Mouse (Mus musculus): ENCODE data around the gene Pnpla2.

The Pnpla2 gene

DNA sequence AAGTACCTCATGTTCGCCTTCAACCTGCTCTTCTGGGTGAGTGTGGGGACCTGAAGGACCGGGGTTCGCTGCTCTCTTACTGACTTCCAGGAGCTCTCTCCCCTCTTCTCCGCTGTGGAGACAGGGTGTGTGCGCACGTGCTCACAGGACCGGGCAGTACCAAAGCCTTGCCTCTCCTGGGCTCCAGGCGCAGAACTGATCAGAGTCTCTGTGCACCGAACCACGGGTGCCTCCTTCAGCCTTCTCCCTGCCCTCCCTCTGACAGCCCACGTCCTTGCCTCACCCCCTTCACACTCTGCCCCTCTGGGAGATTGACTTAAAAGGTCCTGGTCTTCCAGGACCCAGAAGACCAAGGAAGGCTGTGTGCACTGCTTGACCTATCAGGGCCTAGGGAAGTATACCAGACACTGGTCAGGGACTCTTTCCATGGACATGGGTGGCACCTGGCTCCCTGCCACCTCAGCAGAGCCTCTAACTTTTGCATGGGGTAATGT, 27.6 kb downstream of the Pnpla2 start:
- in situ Hi-C loops (cut with MboI, MseI), result no loop called here

DNA sequence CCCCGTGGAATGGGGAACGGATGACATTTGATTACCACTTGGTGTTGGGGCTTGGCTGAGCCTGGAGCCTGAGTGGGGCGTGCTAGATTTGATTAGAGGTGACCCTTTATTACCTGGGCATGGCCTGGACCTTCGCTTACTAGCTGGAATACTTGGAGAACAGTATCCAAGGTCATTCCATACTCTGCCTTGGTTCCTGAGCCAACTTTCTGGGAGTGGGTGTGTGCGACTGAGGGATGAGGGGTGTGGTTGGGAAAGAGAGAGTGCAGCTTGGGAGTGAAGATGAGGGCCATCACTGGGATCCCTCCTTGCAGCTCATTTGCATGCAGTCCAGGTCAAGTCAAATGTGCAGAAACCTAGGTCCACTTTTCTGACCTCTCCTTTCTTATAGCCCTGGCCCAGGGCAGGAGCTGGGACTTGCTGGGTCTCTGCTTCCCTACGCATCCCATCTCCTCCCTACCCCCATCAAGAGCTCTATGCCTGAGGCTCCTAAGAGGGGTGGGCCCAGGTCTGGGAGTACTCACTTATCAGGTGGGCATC, 28.2 kb downstream of the Pnpla2 start:
- in situ Hi-C loops (cut with MboI, MseI), result no loop called here

DNA sequence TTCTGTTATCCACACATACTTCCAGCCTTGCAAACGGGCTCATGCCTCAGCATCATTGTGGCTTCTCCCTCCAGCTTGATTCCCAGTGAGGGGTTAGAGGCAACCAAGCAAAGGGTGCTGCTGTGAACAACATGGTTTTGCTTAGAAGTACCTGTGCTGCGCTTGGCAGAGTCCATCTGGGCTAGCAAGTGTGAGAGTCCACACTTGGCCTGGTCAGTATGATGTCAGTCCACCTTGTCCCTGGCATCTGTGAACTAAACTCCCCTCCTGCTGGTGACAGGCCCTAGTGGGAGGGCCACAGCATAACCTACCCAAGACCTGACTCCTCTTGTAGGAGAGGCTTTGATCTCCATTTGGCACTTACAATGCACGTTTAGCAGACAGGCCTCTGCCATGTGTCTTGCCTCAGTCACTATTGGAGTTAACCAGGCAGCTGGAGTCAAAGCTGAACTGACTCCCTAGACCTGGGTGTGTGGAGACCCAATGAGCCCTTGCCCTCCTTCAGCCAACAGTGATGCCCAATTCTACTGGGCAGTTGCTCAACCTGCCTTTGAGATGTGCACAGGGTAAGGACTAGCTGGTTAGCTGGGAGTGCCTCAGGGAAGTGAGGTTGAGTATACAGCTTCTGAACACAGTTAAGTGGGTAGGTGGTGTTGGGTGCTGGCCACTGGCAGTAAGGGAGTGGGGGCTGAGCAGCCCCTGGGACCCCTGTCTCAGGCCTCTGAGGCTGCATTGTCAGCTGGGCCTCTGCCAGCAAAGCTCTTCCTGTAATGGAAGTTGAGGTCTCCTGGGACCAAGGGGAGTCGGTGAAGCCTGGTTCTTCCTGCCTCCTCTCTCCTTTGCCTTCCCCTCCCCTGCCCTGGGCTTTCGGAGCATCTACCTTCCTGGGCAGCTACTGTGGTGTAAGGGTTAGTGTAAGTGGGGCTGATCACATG, 29.5 kb downstream of the Pnpla2 start:
- in situ Hi-C loops (cut with MboI, MseI), result no loop called here

DNA sequence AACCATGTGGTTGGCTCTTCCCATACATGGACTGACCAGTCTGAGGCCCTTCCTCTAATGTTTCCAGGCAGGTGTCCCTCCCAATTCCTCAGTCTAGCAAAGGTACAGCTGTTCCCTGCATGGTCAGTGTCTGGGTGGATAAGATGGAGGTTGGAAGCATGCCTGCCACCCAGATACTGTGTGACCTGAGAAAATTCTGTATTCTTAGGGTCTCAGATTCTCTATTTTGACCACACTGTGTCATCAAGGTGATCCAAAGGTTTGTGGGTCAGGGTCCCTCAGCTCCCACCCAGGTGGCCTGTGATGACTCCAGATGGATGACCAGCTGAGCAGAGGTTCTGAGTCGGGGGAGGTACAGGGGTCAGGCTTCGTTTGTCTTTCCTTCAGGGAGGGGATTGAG, 30.2 kb downstream of the Pnpla2 start:
- in situ Hi-C loops (cut with MboI, MseI), result no loop called here

DNA sequence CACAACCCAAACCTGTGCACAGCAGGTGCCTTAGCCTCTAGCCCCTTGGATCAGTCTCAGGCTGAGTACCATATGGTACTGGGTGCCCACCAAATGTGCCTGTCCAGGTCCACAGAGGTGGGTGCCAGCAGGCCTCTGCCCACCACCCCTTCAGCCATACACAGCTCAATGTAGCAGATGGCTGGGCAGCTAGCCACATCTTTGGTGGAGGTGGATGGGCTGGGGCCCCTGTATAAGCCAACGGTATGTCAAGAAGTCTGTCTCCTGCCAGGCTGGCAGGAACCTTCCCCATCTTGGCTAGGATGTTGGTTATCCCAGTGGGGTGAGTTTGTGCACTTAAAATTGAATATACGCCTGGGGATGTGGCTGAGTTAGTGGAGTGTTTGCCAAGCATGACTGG, 30.6 kb downstream of the Pnpla2 start:
- in situ Hi-C loops (cut with MboI, MseI), result no loop called here

DNA sequence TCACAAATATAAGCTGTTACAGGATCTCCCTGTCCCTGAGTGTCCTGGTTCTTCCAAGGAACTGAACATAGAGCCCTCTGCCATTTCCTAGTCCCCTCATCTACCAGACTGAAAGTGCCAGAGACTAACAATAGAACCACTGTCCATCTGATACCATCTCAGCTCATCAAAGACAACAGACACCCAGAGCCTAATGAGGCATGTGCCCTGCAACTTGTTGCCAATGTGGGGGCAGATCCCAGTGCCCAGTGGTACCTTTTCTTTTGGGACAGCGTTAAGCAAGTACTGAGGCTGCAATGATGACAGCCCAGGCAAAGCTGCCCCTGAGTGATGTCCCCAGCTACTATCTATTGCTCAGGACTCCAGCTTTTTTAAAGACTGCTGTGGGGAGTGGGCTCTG, 31.2 kb downstream of the Pnpla2 start:
- in situ Hi-C loops (cut with MboI, MseI), result no loop called here

DNA sequence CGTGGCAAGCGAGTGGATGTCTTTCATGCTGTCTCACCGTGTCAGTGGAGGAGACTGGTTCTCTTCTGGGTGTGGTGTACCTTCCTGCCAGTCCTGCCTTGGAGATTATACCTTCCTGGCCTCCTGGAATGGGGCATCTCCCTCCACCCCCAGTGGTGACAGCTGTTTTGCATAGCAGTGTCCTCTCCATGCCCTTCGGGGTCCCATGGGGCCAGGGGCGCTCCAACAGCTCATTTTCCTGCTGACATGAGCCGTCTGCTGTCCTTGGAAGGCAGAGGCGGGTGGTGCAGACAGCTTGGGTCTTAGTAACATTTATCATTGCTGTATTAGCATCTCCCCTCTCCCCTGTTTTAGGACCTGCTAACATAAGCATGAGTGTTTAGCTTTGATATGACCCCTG, 32.1 kb downstream of the Pnpla2 start:
- in situ Hi-C loops (cut with MboI, MseI), result no loop called here

DNA sequence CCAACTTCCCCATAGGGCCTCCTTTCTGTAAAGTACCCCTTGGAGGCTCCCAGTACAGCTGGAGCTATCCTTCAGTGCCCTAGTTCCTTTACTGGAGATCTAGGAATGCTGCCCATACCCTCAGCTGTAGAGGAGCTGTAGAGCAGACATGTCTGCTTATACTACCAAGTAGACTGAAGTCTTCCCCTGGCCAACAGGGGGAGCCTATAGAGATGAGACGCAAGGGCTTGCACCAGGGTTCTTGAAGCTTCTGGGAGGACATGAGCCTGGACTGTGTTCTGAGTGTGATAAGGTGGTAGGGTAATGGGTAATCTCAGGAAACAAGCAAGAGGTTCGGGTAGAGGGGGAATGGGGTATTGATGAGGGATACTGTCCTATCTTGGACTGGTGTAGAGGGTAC, 36.2 kb downstream of the Pnpla2 start:
- in situ Hi-C loops (cut with MboI, MseI), result loop anchor here (5.0 to 10.0 kb wide), 2 partner anchors 164 to 256 kb away; partner anchors contain the start of gene Muc6

DNA sequence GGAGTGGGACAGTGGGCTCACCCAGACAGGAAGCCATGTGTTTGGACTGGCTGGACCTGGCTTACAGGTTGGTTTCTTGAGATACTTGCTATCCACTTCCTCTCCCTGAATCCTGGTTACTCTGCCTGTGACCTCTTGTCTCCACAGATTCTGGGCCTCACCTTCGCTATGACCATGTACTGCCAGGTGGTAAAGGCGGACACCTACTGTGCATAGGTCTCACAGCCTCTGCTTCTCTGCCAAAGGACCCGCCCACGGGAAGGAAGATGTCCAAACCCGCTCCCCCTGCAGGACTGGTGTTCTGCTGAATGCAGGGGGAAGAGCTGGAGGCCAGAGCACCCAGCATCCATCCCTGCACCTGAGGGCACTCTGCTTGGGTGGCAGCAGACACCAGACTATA, 37.7 kb downstream of the Pnpla2 start:
- in situ Hi-C loops (cut with MboI, MseI), result loop anchor here (5.0 to 10.0 kb wide), 2 partner anchors 162 to 255 kb away; partner anchors contain the start of gene Muc6

DNA sequence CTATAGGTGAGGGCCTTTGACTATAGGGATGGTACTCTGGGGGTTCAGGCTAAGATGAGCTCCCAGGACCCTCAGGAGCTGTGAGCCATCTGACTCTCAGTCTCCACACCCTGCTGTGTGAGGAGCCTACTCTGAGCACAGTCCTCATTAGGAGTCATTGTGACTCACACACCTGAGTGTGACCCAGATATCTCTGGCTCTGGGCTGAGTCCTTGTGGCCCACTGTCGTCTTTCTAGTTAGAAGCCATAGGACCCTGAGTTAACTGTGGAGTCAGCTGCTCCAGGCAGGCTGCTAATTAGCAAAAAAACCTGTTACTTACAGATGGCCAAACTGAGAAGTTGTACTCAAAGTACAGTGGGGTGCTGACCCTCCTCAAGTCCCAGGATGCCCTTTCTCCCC, 38.7 kb downstream of the Pnpla2 start:
- in situ Hi-C loops (cut with MboI, MseI), result loop anchor here (5.0 to 10.0 kb wide), 2 partner anchors 161 to 254 kb away; partner anchors contain the start of gene Muc6

DNA sequence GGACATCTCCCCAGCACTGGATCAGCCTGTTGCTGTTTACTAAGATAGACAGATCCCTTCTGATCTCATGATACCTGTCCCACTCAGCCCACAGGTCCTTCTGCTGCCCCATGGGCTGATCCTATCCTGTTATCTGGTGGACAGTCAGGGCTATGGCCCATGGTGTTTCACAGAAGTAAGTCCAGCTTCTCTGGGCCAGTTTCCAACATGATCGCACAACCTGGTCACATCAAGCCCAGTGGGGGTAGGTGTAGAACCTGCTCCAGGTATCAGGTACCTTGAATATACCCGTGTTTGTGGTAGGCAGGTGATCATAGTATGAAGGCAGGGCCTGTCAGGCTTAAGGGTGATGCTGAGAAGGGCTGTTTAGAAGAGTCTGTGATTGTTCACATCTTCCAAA, 40.4 kb downstream of the Pnpla2 start:
- in situ Hi-C loops (cut with MboI, MseI), result loop anchor here (10.0 kb wide), 1 partner anchor 159 kb away; the partner anchor contains the start of gene Muc6

DNA sequence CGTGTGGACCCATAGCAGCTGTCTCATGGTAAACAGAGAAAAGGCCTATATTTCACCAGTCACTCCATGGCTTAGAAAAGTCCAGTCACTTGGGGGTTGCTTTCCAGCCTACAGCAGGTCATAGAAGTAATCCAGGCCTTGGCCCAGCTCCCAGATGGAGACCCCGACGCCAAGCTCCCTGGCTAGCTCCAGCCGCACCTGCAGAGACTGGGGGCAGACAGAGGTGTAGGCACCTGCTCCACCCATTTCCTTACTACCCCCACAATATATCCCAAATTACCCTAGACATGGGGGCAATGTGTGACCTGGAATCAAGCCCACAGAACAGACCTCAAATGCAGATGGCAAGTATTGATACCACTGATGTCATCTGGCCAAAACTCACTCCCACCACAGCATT, 40.9 kb downstream of the Pnpla2 start:
- in situ Hi-C loops (cut with MboI, MseI), result loop anchor here (10.0 kb wide), 1 partner anchor 159 kb away; the partner anchor contains the start of gene Muc6

DNA sequence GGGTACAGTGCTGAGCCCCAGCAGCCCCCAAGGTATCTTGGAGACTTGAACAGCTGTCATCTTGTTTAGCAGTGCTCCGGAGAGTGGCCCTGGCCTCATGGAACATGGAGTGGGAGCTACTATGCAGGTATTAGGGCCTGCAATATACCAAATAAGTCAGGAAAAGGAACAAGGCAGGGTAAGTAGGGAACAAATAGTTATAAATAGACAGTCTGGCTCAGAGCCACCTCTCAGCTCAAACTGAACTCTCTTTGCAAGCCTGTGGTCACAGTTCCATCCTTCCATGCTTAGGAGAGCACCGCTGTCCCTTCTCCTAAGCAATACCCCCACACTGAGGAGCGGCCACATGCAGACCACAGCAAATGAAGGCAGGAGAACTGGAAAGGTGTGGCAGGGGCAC, 42.6 kb downstream of the Pnpla2 start:
- in situ Hi-C loops (cut with MboI, MseI), result loop anchor here (10.0 kb wide), 1 partner anchor 157 kb away; the partner anchor contains the start of gene Muc6

DNA sequence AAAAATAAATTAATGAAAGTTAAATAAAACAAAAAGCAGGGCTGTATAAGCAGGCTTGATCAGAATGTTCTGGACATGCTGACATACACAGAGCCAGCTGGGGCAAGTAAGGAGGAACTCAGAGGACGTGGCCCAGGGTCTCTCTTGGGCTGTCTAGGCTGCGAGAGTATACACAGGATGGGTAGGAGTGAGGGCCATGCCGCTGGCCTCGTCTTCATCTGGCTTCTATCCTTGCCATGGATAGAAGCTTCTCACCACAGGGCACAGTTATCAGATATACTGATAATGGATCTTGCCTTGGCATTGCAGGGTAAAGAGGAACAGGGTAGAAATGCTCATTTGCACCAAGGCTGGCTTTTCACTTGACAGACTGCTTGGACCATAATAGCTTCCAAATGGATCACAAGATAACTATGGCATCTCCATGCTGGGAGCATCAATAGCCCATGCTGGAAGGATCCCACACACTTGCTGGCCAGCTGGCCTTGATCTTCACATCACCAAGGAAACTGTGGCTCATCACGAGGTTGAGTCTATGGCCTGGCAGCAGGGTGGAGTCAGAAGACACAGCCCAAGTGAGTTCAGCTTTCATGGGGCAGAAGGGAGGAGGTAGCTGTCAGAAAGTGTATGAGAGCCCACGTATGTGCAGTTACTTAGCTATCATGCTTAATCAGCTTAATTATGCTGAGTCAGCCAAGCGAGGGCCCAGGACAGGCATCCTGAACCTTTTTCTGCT, 47.0 kb downstream of the Pnpla2 start:
- in situ Hi-C loops (cut with MboI, MseI), result no loop called here

DNA sequence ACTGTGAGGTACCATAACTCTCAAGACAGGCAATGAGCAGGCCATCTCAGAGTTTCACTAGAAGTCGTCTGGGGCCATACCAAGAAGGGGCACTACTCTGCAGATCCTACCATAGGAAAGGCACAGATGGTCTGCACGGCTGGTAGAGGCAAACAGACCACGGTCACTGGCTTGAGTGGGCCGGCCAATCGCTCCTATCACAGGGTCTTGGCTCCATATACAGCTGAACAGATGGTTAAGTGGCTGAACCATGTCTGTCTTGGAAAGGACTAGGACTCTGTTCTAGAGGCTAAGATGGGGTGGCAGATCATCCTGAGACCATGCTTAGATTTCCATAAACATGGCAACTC, 47.5 kb downstream of the Pnpla2 start:
- in situ Hi-C loops (cut with MboI, MseI), result no loop called here

DNA sequence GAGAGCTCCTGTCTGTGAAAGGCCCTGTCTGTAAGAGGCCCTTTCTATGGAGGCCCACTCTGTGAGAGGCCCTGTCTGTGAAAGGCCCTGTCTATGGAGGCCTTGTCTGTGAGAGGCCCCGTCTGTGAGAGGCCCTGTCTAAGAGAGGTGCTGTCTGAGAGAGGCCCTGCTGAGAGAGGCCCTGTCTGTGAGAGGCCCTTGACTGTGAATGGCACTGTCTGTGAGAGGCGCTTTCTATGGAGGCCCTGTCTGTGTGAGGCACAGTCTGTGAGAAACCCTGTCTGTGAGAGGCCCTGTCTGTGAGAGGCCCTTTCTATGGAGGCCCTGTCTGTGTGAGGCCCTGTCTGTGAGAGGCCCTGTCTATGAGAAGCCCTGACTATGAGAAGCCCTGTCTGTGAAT, 51.3 kb downstream of the Pnpla2 start:
- in situ Hi-C loops (cut with MboI, MseI), result no loop called here

DNA sequence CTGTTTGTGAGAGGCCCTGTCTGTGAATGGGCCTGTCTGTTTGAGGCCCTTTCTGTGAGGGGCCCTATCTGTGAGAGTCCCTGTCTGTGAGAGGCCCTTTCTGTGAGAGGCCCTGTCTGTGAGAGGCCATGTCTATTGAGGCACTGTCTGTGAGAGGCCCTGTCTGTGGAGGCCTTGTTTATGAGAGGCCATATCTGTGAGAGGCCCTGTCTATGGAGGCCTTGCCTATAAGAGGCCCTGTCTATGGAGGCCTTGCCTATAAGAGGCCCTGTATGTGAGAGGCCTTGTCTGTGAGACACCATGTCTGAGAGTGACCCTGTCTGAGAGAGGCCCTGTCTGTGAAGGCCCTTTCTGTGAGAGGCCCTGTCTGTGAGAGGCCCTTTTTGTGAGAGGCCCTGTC, 53.2 kb downstream of the Pnpla2 start:
- in situ Hi-C loops (cut with MboI, MseI), result no loop called here

DNA sequence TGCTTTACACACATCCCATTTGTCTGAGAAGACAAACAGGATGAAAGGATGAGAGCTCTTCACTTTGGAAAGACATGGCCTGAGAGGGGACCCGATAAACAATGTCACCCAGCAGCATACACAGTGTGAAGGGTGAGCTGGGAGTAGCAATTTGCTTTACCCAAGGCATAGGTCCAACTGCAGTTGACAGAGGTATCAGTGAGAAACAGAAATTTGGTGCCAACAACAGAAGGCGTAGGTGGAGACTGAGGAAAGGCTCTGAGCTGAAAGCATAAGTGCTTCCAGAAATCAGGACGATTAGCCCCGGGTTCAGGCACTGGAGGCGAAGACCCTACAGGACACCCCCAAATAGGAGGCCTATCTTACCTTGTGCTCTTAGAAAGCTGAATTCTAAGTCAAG, 55.2 kb downstream of the Pnpla2 start:
- in situ Hi-C loops (cut with MboI, MseI), result no loop called here
